Mouse (Mus musculus) heart, embryonic 13.5 days (tissue): Measurements from ENCODE around the gene Olfr237-ps1. TPM values are rescaled to one million over a fixed set of nuclear protein-coding genes. Genes with fewer than 3 reads are reported as not detected.
"Not testable (repeated sequence)": the region's sequence is repeated elsewhere in the genome, so short reads cannot be mapped to it uniquely, and the experiment has no call there.

Experiments used
- ATAC-seq: fragments of 200-750 bp; cut with Nextera tagmentation; 2 replicates; pipeline ENCODE4 v1.8.0; 2017; ENCODE audit warnings: moderate TSS enrichment; ENCODE audit not compliant: insufficient number of reproducible peaks, low FRiP score, low TSS enrichment; ENCODE audit errors: extremely low read depth
- H3K27ac ChIP-seq: fragments of 300-500 bp; sonication (generic); replicated peaks from 2 replicates; pipeline ENCODE4 v1.5.1; 2015; ENCODE audit warnings: moderate library complexity, mild to moderate bottlenecking, inconsistent platforms
- H3K27me3 ChIP-seq: fragments of 300-500 bp; sonication (generic); replicated peaks from 2 replicates; pipeline ENCODE4 v1.6.1; 2015; ENCODE audit warnings: mild to moderate bottlenecking, inconsistent platforms
- H3K36me3 ChIP-seq: fragments of 300-500 bp; sonication (generic); 2 replicates; pipeline ENCODE4 v1.6.1; 2015; ENCODE audit warnings: mild to moderate bottlenecking, inconsistent platforms
- H3K4me1 ChIP-seq: fragments of 300-500 bp; sonication (generic); 2 replicates; pipeline ENCODE4 v1.6.1; 2015; ENCODE audit warnings: inconsistent platforms
- H3K4me2 ChIP-seq: fragments of 300-500 bp; sonication (generic); 2 replicates; pipeline ENCODE4 v1.6.1; 2015; ENCODE audit warnings: inconsistent platforms, mild to moderate bottlenecking, moderate library complexity
- H3K4me3 ChIP-seq: fragments of 300-500 bp; sonication (generic); 2 replicates; pipeline ENCODE4 v1.5.1; 2015; ENCODE audit warnings: moderate library complexity, mild to moderate bottlenecking, inconsistent platforms
- H3K9ac ChIP-seq: fragments of 300-500 bp; sonication (generic); 2 replicates; pipeline ENCODE4 v1.6.1; 2015; ENCODE audit warnings: inconsistent platforms, mild to moderate bottlenecking, moderate library complexity
- H3K9me3 ChIP-seq: fragments of 300-500 bp; sonication (generic); 2 replicates; pipeline ENCODE4 v1.6.1; 2016; ENCODE audit warnings: inconsistent platforms
- WGBS: fragments of 180-500 bp; shearing (Covaris S2); methylation state at CpG from one replicate; pipeline ENCODE4 v1.1.7; 2015; ENCODE audit warnings: mixed read lengths; 5-methylcytosine and 5-hydroxymethylcytosine counted together
- polyA plus RNA-seq: library from polyadenylated mRNA; unstranded; fragments of >200 nt; fragmentation: Nextera tagmentation; extraction: Ambion mirVana; gene quantifications from 2 replicates; pipeline ENCODE4 v1.2.1, GENCODE M21; 2015

Olfr237-ps1 gene
- polyA plus RNA-seq: not detected in 2 replicates

DNA sequence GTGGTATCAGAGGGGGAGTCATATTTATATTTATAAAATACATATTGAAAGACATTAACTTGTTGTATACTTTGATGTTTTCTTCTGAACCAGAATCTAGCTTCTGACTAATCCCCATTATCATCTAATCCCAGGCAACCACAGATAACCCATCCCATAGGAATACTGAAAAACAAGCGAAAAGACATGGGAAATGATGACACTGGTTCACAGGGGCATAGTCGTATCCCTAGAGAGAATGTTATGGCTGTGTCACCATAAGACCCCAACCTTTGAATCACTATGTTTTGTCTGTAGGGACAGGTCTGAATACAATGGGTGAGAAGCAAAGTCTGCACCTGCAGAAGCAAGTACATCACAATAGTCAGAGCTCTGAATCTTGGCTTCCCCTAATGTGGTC is at the start of gene Olfr237-ps1:
Gene Olfr237-ps1, plus strand, starts transcription at position 301 of the 400 bp plus-strand sequence.
- H3K9ac ChIP-seq, H3K4me3 ChIP-seq, H3K4me2 ChIP-seq, H3K36me3 ChIP-seq, H3K9me3 ChIP-seq, H3K4me1 ChIP-seq, H3K27ac ChIP-seq, ATAC-seq, H3K27me3 ChIP-seq: not testable (repeated sequence)
- 61% methylated on average over 2 of the region's 2 CpGs for WGBS

DNA sequence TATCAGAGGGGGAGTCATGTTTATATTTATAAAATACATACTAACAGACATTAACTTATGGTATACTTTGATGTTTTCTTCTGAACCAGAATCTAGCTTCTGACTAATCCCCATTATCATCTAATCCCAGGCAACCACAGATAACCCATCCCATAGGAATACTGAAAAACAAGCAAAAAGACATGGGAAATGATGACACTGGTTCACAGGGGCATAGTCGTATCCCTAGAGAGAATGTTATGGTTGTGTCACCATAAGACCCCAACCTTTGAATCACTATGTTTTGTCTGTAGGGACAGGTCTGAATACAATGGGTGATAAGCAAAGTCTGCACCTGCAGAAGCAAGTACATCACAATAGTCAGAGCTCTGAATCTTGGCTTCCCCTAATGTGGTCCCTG is 40.3 kb upstream of the Olfr237-ps1 start, which contains the start of gene Olfr441:
Gene Olfr441, plus strand, starts transcription at position 301 of the 400 bp plus-strand sequence.
- H3K9ac ChIP-seq, H3K27me3 ChIP-seq, H3K4me3 ChIP-seq, ATAC-seq, H3K36me3 ChIP-seq, H3K4me2 ChIP-seq, H3K4me1 ChIP-seq, H3K27ac ChIP-seq, H3K9me3 ChIP-seq: not testable (repeated sequence)
- WGBS: 67% methylated on average over 1 of the region's 1 CpGs

DNA sequence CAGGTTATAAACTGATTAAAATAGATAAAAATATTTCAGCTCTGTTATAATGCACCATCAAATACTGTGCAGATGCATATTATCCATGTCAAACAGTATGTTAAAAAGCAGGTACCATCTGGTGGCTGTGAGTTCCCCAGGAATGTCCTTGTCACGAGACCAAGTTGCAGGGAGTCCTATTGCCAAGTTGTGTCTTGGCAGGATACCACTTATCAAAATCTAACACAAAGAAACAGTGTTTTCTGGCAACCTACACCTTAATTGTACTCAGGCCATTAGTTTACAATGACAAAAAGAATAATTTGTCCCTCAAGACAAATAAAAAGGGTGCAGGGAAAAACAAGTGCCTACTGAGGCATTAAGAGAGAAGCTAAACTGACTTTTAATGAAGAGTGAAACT is 13.1 kb downstream of the Olfr237-ps1 start:
- Histone ChIP-seq H3K27me3 (no peaks in the 10 kb centered on the region), H3K4me1 (no peaks in the 10 kb centered on the region), H3K4me2 (no peak overlapping the region), H3K27ac (no peak overlapping the region), H3K4me3 (no peak overlapping the region), H3K9ac (no peak overlapping the region), H3K36me3 (no peaks in the 10 kb centered on the region), H3K9me3 (no peaks in the 10 kb centered on the region)
- no peak for ATAC-seq
- WGBS: 32% methylated on average over 1 of the region's 1 CpGs

DNA sequence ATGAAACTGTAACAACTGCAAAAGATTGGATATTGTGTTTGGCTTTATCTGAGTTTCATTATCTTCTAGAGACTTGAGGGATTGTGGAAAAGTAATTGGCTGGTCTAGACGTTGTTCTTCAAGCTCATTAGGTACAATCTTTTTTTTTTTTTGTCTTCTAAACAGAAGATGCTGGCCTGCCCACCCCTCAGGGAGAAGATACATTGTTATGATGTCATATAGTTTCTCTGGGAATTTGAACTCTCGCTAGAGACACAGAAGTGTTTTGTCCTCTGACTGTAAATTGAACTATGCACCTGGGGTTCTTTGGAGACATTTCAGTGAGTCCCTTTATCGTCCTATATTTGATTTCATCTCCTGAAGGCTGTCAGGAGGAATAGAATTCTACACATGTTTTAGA is 16.6 kb downstream of the Olfr237-ps1 start, which contains the start of gene Olfr437:
Gene Olfr437, plus strand, starts transcription at position 301 of the 400 bp plus-strand sequence.
- no peaks in the 10 kb centered on the region for H3K27me3 ChIP-seq
- H3K4me2 ChIP-seq: no peak within 1 kb of the TSS
- H3K4me1 ChIP-seq: no peaks in the 10 kb centered on the region
- no peak for ATAC-seq
- H3K4me3 ChIP-seq: no peak within 1 kb of the TSS
- H3K9me3 ChIP-seq: no peaks in the 10 kb centered on the region
- no peaks in the 10 kb centered on the region for H3K36me3 ChIP-seq
- 53% methylated on average over 3 of the region's 3 CpGs for WGBS
- H3K27ac ChIP-seq: no peak within 1 kb of the TSS
- H3K9ac ChIP-seq: no peak within 1 kb of the TSS

DNA sequence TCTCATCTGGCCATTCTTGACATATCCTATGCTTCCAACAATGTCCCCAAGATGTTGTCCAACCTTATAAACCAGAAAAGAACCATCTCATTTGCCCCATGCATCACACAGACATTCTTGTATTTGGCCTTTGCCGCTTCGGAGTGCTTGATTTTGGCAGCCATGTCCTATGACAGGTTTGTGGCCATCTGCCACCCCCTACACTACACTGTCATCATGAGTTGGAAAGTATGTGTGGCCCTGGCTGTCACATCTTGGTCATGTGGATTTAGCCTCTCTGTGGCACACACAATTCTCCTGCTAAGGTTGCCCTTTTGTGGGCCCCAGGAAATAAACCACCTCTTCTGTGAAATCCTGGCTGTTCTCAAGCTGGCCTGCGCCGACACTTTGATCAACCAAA is 20.9 kb downstream of the Olfr237-ps1 start:
- no peaks in the 10 kb centered on the region for H3K4me1 ChIP-seq
- H3K9ac ChIP-seq: no peak overlapping the region
- no peak overlapping the region for H3K4me2 ChIP-seq
- no peak for ATAC-seq
- H3K4me3 ChIP-seq: no peak overlapping the region
- no peaks in the 10 kb centered on the region for H3K9me3 ChIP-seq
- 90% methylated on average over 4 of the region's 4 CpGs for WGBS
- no peak overlapping the region for H3K27ac ChIP-seq
- no peaks in the 10 kb centered on the region for H3K27me3 ChIP-seq
- H3K36me3 ChIP-seq: no peaks in the 10 kb centered on the region

DNA sequence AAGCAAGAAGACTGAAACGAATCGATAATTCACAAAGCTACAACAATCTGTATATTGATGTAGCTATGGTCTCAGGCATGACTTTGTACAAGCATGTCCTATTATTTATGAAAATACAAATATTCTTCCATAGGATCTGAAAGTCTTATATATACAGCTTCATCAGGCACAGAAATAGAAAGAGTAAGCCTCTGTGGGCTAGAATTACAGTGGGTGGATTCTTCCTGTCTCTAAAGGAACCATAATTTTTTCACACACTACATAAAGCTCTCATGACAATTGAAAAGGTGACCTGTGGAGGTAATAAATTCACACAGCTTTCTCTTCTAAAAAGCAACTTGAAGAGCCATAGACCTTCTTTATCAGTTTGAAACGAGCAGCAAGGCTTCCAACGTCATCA is 25.5 kb downstream of the Olfr237-ps1 start, which contains the start of gene Olfr13:
Gene Olfr13, plus strand, starts transcription at position 301 of the 400 bp plus-strand sequence.
- H3K36me3 ChIP-seq: no peaks in the 10 kb centered on the region
- H3K4me3 ChIP-seq: no peak within 1 kb of the TSS
- 62% methylated on average over 4 of the region's 4 CpGs for WGBS

DNA sequence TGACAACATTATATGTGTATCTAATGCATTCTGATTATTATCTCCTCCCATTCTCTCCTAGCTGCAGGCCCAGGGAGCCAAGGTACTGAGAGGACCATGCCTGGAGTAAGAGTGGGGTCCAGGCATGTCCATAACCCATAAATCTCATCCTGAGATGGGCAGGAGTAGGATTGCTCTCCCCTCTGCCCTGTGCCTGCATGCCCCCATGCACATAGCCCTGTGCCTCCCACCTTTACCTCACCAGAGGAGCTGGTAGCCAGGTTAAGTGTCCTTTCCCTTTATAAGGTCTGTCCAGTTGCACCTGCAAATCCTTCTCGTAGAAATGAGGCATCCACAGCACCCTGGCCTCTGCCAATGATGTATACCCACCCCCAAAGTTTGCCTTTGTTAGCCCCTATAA is 31.8 kb downstream of the Olfr237-ps1 start:
- no peaks in the 10 kb centered on the region for H3K9me3 ChIP-seq
- no peak overlapping the region for H3K27ac ChIP-seq
- no peaks in the 10 kb centered on the region for H3K36me3 ChIP-seq
- ATAC-seq: no peak
- no peak overlapping the region for H3K4me2 ChIP-seq
- H3K4me1 ChIP-seq: no peaks in the 10 kb centered on the region
- no peak overlapping the region for H3K4me3 ChIP-seq
- 52% methylated on average over 1 of the region's 1 CpGs for WGBS
- H3K27me3 ChIP-seq: no peaks in the 10 kb centered on the region
- no peak overlapping the region for H3K9ac ChIP-seq

More for the DNA sequence above, 25.5 kb downstream of the Olfr237-ps1 start, which contains the start of gene Olfr13:
- Histone ChIP-seq H3K4me1 (no peaks in the 10 kb centered on the region), H3K27ac (no peak within 1 kb of the TSS), H3K9ac (no peak within 1 kb of the TSS), H3K9me3 (no peaks in the 10 kb centered on the region), H3K4me2 (no peak within 1 kb of the TSS), H3K27me3 (no peaks in the 10 kb centered on the region)
- no peak for ATAC-seq

DNA sequence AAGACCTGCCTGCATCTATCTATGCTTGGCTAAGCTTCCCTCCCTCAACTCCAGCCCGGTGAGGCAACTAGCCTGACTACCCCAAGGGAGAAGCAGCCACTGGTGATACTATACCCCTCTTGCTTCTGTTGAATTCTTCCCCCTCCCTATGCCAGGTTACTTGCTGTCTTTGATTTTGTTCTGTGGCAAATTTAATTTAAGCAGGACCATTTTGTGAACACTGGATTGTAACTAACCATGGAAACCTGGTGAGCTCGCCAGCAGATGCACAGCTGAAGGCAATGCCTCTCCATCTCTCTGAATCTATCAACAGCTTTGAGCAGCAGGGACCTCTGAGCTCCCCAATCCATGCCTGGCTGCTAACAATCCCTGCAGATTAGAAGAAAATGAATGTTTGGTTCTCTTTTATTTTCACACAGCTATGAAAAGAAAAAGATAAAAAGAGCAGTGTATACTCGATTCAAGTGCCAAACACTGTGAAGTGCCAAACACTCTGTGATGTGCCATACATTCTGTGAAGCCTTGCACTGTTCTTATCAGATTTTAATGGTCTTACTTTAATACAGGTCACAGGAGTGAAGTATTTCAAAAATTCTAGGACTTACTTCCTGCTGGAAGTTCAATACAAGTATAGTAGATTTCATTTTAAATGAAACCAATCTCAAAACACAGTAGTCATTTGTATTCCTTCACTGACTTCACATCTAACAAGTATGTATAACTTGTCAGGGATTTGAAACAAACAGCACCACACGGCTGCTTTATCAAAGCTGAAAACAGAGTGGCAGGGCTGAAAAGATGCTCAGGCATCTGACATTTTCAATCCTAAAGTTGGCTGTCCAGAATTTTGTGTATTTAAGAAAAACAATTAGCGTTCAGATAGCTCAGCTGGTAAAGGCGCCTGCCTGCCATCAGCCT is 32.5 kb downstream of the Olfr237-ps1 start:
- no peaks in the 10 kb centered on the region for H3K4me1 ChIP-seq
- H3K4me2 ChIP-seq: no peak overlapping the region
- 49% methylated on average over 6 of the region's 6 CpGs for WGBS
- H3K4me3 ChIP-seq: no peak overlapping the region
- no peak overlapping the region for H3K9ac ChIP-seq
- H3K36me3 ChIP-seq: no peaks in the 10 kb centered on the region
- H3K27ac ChIP-seq: no peak overlapping the region
- no peak for ATAC-seq
- no peaks in the 10 kb centered on the region for H3K27me3 ChIP-seq
- no peaks in the 10 kb centered on the region for H3K9me3 ChIP-seq

DNA sequence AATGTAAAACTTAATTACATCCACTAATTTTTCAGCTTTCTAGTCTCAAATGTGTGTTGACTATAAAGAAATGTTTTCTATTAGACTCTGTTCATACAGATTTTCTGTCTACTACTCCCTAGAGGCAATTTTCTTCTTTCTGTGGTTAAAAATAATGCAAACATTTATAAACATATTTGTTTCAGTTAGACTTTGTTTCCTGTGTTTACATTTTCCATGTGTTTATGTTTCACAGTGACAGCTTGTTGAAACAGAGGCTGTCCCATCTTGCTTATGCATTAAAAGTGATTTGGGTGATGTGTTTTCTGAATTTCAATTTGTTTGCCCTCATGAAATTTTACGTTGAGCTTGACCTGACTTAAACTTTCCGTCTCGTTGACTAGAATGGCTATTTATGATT is 44.6 kb downstream of the Olfr237-ps1 start:
- Histone ChIP-seq H3K9ac (no peak overlapping the region), H3K36me3 (no peaks in the 10 kb centered on the region), H3K9me3 (no peaks in the 10 kb centered on the region), H3K4me3 (no peak overlapping the region), H3K27me3 (no peaks in the 10 kb centered on the region), H3K4me1 (no peaks in the 10 kb centered on the region), H3K27ac (no peak overlapping the region), H3K4me2 (no peak overlapping the region)
- 72% methylated on average over 3 of the region's 3 CpGs for WGBS
- no peak for ATAC-seq

DNA sequence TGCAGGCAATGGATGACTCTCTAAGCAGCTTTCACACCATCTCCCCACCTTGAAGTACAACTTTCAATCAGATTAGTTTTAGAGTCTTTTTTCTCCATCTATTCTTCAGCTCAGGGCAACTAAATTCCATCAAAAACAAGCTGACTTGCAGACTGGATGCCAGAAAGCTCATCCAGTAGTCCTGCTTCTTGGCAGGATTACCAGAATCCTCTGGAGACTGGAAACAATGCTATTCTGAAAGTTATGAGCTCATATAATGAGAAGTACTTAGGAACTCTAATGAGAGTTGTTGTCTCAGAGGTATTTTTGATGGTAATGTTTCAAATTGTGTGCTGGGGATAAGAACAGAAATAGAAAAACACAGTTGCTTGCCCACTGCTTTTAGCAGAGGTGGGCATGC is 50.4 kb downstream of the Olfr237-ps1 start, which contains the start of gene Olfr435:
Gene Olfr435, plus strand, starts transcription at position 366 of the 400 bp plus-strand sequence.
- H3K27ac ChIP-seq: no peak within 1 kb of the TSS
- H3K4me1 ChIP-seq: no peaks in the 10 kb centered on the region
- no peak for ATAC-seq
- no peaks in the 10 kb centered on the region for H3K9me3 ChIP-seq
- H3K9ac ChIP-seq: no peak within 1 kb of the TSS
- H3K4me3 ChIP-seq: no peak within 1 kb of the TSS
- H3K4me2 ChIP-seq: no peak within 1 kb of the TSS
- no peaks in the 10 kb centered on the region for H3K27me3 ChIP-seq
- no peaks in the 10 kb centered on the region for H3K36me3 ChIP-seq

DNA sequence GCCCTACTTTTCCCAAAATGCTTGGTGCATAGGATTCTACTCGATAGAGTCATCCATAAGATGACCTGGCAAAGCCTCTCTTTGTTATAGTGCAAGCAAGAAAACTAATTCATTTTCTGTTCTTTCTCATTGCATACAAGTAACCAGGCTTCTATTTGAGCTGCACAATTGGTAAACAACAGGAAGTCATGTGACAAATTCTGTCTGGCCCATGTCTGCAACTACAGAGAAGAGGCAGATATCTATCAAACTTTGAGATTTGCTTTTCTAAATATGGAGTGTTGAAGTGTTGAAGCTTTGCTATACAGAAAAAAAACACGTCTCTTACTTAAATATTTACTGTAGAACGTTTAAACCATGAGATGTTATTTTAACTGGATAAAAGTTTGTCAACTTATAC is 51.7 kb downstream of the Olfr237-ps1 start:
- no peaks in the 10 kb centered on the region for H3K9me3 ChIP-seq
- H3K9ac ChIP-seq: no peak overlapping the region
- H3K4me1 ChIP-seq: no peaks in the 10 kb centered on the region
- H3K27me3 ChIP-seq: no peaks in the 10 kb centered on the region
- no peak overlapping the region for H3K4me2 ChIP-seq
- H3K4me3 ChIP-seq: no peak overlapping the region
- H3K36me3 ChIP-seq: no peaks in the 10 kb centered on the region
- 45% methylated on average over 3 of the region's 3 CpGs for WGBS
- ATAC-seq: no peak
- no peak overlapping the region for H3K27ac ChIP-seq

DNA sequence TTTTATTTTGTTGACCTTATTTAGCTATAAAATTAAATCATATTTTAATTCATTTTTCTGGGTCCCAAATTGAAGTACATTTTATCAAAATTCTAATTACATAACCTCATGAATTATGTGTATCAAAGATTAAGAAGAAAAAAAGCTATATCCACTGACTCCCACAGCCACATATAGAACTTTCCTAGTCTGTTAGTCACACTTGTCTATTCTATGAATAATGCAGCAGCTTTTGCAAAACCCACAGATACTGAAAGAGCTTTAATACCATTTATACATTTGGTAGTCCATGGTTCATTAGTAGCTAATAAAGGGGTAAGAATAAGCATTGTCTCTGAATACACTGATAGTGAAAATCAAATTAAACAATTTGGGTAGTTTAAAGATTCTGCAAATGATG is 56.4 kb downstream of the Olfr237-ps1 start:
- no peaks in the 10 kb centered on the region for H3K27me3 ChIP-seq
- no peaks in the 10 kb centered on the region for H3K4me1 ChIP-seq
- no peak overlapping the region for H3K4me3 ChIP-seq
- ATAC-seq: no peak
- no peak overlapping the region for H3K9ac ChIP-seq
- no peaks in the 10 kb centered on the region for H3K36me3 ChIP-seq
- H3K4me2 ChIP-seq: no peak overlapping the region
- no peak overlapping the region for H3K27ac ChIP-seq
- H3K9me3 ChIP-seq: no peaks in the 10 kb centered on the region
